Mouse (Mus musculus): ENCODE measurements at regions not wholly inside any gene's neighbourhood (a gene's known extent, or its start where the extent isn't known, plus 50 kb on each side); places are given as distances from the start of the nearest gene placed in this dataset.

GRCm38 (mm10) chr6:31185151-31185550 is 213.4 kb upstream of the Mkln1 start:
- TF ChIP-seq POLR2A (IDR thresholded peaks at IDR 0.05; ENCODE audit: low read depth, low read length) (no peak), CTCF (conservative IDR thresholded peaks at IDR 0.05; ENCODE audit: insufficient read depth, insufficient read length, low read depth, low read length) (no peak)
- no peak for DNase-seq
- Histone ChIP-seq H3K27ac (ENCODE audit: insufficient read depth, low read depth, low read length) (no peak overlapping the region), H3K27me3 (replicated peaks; ENCODE audit: control insufficient read depth, insufficient read depth, low read length) (no peaks in the 10 kb centered on the region), H3K4me3 (ENCODE audit: insufficient read depth, low read depth, low read length) (no peak overlapping the region), H3K4me1 (ENCODE audit: control insufficient read depth, insufficient read depth, low read length) (peaks cover 18% of the 10 kb centered on the region), H3K36me3 (ENCODE audit: control insufficient read depth, insufficient read depth, low read length) (peaks cover 4% of the 10 kb centered on the region; the same call in 1 of the 2 replicates)
- WGBS, result 69% methylated on average over 2 of the region's 2 CpGs

- Histone ChIP-seq H3K4me3 (ENCODE audit: insufficient read depth, low read depth, low read length) (no peak overlapping the region), H3K4me1 (ENCODE audit: control insufficient read depth, insufficient read depth, low read length) (peaks cover 33% of the 10 kb centered on the region), H3K36me3 (ENCODE audit: control insufficient read depth, insufficient read depth, low read length) (no peaks in the 10 kb centered on the region), H3K27ac (ENCODE audit: insufficient read depth, low read depth, low read length) (peak overlapping the region; percentile 1; the same call in 1 of the 2 replicates), H3K27me3 (replicated peaks; ENCODE audit: control insufficient read depth, insufficient read depth, low read length) (no peaks in the 10 kb centered on the region)
- 31% methylated on average over 1 of the region's 1 CpGs for WGBS
- no peak for TF ChIP-seq CTCF (conservative IDR thresholded peaks at IDR 0.05; ENCODE audit: insufficient read depth, insufficient read length, low read depth, low read length)
- no peak for TF ChIP-seq POLR2A (IDR thresholded peaks at IDR 0.05; ENCODE audit: low read depth, low read length)
- DNase-seq, result no peak
Measured at GRCm38 (mm10) chr6:31188066-31188465, 210.5 kb upstream of the Mkln1 start.

- Histone ChIP-seq H3K27me3 (replicated peaks; ENCODE audit: control insufficient read depth, insufficient read depth, low read length) (no peaks in the 10 kb centered on the region), H3K36me3 (ENCODE audit: control insufficient read depth, insufficient read depth, low read length) (no peaks in the 10 kb centered on the region), H3K4me1 (ENCODE audit: control insufficient read depth, insufficient read depth, low read length) (peaks cover 33% of the 10 kb centered on the region), H3K27ac (ENCODE audit: insufficient read depth, low read depth, low read length) (no peak overlapping the region), H3K4me3 (ENCODE audit: insufficient read depth, low read depth, low read length) (no peak overlapping the region)
- TF ChIP-seq CTCF (conservative IDR thresholded peaks at IDR 0.05; ENCODE audit: insufficient read depth, insufficient read length, low read depth, low read length) (peak; percentile 73), POLR2A (IDR thresholded peaks at IDR 0.05; ENCODE audit: low read depth, low read length) (no peak)
- DNase-seq, result peak; percentile 33
- 55% methylated on average over 7 of the region's 7 CpGs for WGBS
Measured at GRCm38 (mm10) chr6:31189060-31189459, 209.5 kb upstream of the Mkln1 start.

GRCm38 (mm10) chr6:31190070-31190469 is 208.5 kb upstream of the Mkln1 start:
- peaks cover 30% of the 10 kb centered on the region for H3K4me1 ChIP-seq (ENCODE audit: control insufficient read depth, insufficient read depth, low read length)
- no peak overlapping the region for H3K27ac ChIP-seq (ENCODE audit: insufficient read depth, low read depth, low read length)
- H3K4me3 ChIP-seq (ENCODE audit: insufficient read depth, low read depth, low read length), result no peak overlapping the region
- no peaks in the 10 kb centered on the region for H3K27me3 ChIP-seq (replicated peaks; ENCODE audit: control insufficient read depth, insufficient read depth, low read length)
- TF ChIP-seq CTCF (conservative IDR thresholded peaks at IDR 0.05; ENCODE audit: insufficient read depth, insufficient read length, low read depth, low read length) (no peak), POLR2A (IDR thresholded peaks at IDR 0.05; ENCODE audit: low read depth, low read length) (no peak)
- WGBS, result 62% methylated on average over 5 of the region's 5 CpGs
- peaks cover 2% of the 10 kb centered on the region; the same call in 1 of the 2 replicates for H3K36me3 ChIP-seq (ENCODE audit: control insufficient read depth, insufficient read depth, low read length)
- DNase-seq, result no peak

- WGBS, result 15% methylated on average over 5 of the region's 5 CpGs
- H3K4me1 ChIP-seq (ENCODE audit: control insufficient read depth, insufficient read depth, low read length), result peaks cover 30% of the 10 kb centered on the region
Measured at GRCm38 (mm10) chr6:31190628-31191373, 207.7 kb upstream of the Mkln1 start.

GRCm38 (mm10) chr6:31191577-31191976 is 207.0 kb upstream of the Mkln1 start:
- H3K36me3 ChIP-seq (ENCODE audit: control insufficient read depth, insufficient read depth, low read length), result peaks cover 2% of the 10 kb centered on the region; the same call in 1 of the 2 replicates
- DNase-seq, result no peak
- peaks cover 30% of the 10 kb centered on the region for H3K4me1 ChIP-seq (ENCODE audit: control insufficient read depth, insufficient read depth, low read length)
- peak overlapping the region; percentile 37; the same call in 1 of the 2 replicates for H3K27ac ChIP-seq (ENCODE audit: insufficient read depth, low read depth, low read length)
- H3K4me3 ChIP-seq (ENCODE audit: insufficient read depth, low read depth, low read length), result no peak overlapping the region
- 76% methylated on average over 14 of the region's 14 CpGs for WGBS
- no peaks in the 10 kb centered on the region for H3K27me3 ChIP-seq (replicated peaks; ENCODE audit: control insufficient read depth, insufficient read depth, low read length)
- no peak for TF ChIP-seq POLR2A (IDR thresholded peaks at IDR 0.05; ENCODE audit: low read depth, low read length)
- no peak for TF ChIP-seq CTCF (conservative IDR thresholded peaks at IDR 0.05; ENCODE audit: insufficient read depth, insufficient read length, low read depth, low read length)

More at GRCm38 (mm10) chr6:31190628-31191373, 207.7 kb upstream of the Mkln1 start:
- no peaks in the 10 kb centered on the region for H3K27me3 ChIP-seq (replicated peaks; ENCODE audit: control insufficient read depth, insufficient read depth, low read length)
- H3K4me3 ChIP-seq (ENCODE audit: insufficient read depth, low read depth, low read length), result no peak overlapping the region
- TF ChIP-seq POLR2A (IDR thresholded peaks at IDR 0.05; ENCODE audit: low read depth, low read length) (no peak), CTCF (conservative IDR thresholded peaks at IDR 0.05; ENCODE audit: insufficient read depth, insufficient read length, low read depth, low read length) (no peak)
- H3K36me3 ChIP-seq (ENCODE audit: control insufficient read depth, insufficient read depth, low read length), result peaks cover 2% of the 10 kb centered on the region; the same call in 1 of the 2 replicates
- peak overlapping the region; percentile 37; the same call in 1 of the 2 replicates for H3K27ac ChIP-seq (ENCODE audit: insufficient read depth, low read depth, low read length)
- peak; percentile 40 for DNase-seq

GRCm38 (mm10) chr6:31192197-31192596 is 206.3 kb upstream of the Mkln1 start:
- Histone ChIP-seq H3K27me3 (replicated peaks; ENCODE audit: control insufficient read depth, insufficient read depth, low read length) (no peaks in the 10 kb centered on the region), H3K4me3 (ENCODE audit: insufficient read depth, low read depth, low read length) (no peak overlapping the region), H3K4me1 (ENCODE audit: control insufficient read depth, insufficient read depth, low read length) (peaks cover 28% of the 10 kb centered on the region), H3K27ac (ENCODE audit: insufficient read depth, low read depth, low read length) (no peak overlapping the region), H3K36me3 (ENCODE audit: control insufficient read depth, insufficient read depth, low read length) (peaks cover 2% of the 10 kb centered on the region; the same call in 1 of the 2 replicates)
- no peak for DNase-seq
- 85% methylated on average over 4 of the region's 4 CpGs for WGBS
- TF ChIP-seq CTCF (conservative IDR thresholded peaks at IDR 0.05; ENCODE audit: insufficient read depth, insufficient read length, low read depth, low read length) (no peak), POLR2A (IDR thresholded peaks at IDR 0.05; ENCODE audit: low read depth, low read length) (no peak)

Data from kidney, adult 2 months (tissue).